Mouse (Mus musculus): Measurements from ENCODE around the gene Gm26741. TPM values are rescaled to one million over a fixed set of nuclear protein-coding genes. Genes with fewer than 3 reads are reported as not detected.
"Not testable (repeated sequence)": the region's sequence is repeated elsewhere in the genome, so short reads cannot be mapped to it uniquely, and the experiment has no call there.

The Gm26741 gene
- not detected in 2 replicates for polyA plus RNA-seq (2015; fragmentation: Nextera tagmentation; extraction: Ambion mirVana)

DNA sequence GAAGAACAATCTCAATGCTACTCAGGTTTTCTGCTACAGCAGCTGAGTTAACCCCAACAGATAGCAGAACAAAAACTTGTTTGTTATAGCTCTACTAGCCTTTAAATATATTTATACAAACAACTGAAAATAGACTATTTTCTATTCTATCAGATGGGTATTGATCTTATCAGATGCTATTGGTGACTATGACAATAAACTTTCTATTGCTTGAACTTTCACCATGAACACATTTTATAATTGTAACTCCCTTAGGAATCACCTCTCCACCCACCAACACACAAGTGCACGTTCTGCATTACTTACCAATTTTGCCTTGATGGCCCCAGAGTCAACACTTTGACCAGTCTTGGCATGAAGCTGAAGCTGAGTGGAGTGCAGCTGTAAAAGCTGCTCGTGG lies at the start of gene Gm26741:
Gene Gm26741 (plus strand): TSS at position 301 of the 400 bp plus-strand sequence.
- Histone ChIP-seq H3K27ac (replicated peaks) (no peak within 1 kb of the TSS), H3K9me3 (replicated peaks) (no peaks in the 10 kb centered on the region), H3K4me3 (replicated peaks) (no peak within 1 kb of the TSS), H3K4me1 (replicated peaks) (0 out of 2 replicates have a peak, but pooled peaks cover 2% of the 10 kb centered on the region), H3K36me3 (replicated peaks) (no peaks in the 10 kb centered on the region), H3K9ac (no peak within 1 kb of the TSS), H3K4me2 (no peak within 1 kb of the TSS), H3K27me3 (no peaks in the 10 kb centered on the region)
- WGBS (ENCODE audit: insufficient replicate concordance): 72% methylated on average over 2 of the region's 2 CpGs
- no peak for ATAC-seq (ENCODE audit: insufficient read depth)

DNA sequence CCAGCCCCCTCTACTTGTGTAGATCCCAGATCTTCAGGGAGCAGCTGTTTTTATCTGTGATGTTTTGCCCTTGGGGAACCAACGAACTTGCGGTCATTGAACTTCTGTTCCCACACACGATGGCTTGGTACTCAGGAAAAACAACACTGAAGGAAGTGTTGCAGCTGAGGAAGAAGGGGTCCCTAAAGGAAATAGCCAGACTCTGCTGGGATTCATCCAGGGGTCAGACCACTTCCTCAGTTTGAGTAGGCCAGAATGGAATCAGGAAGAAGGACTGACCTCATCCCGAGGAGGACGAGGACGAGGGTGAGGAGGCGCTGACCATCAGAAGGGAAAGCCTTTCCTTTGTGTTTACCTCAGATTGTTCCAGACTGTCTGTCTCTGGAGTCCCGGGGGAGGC lies 49.4 kb upstream of the Gm26741 start:
- Histone ChIP-seq H3K4me1 (replicated peaks) (no peaks in the 10 kb centered on the region), H3K9me3 (replicated peaks) (no peaks in the 10 kb centered on the region), H3K27ac (replicated peaks) (no peak overlapping the region), H3K4me2 (no peak overlapping the region), H3K4me3 (replicated peaks) (no peak overlapping the region), H3K27me3 (no peaks in the 10 kb centered on the region), H3K36me3 (replicated peaks) (0 out of 2 replicates have a peak, but pooled peaks cover 12% of the 10 kb centered on the region), H3K9ac (no peak overlapping the region)
- 40% methylated on average over 8 of the region's 8 CpGs for WGBS (ENCODE audit: insufficient replicate concordance)
- peak; percentile 51 for ATAC-seq (ENCODE audit: insufficient read depth)

DNA sequence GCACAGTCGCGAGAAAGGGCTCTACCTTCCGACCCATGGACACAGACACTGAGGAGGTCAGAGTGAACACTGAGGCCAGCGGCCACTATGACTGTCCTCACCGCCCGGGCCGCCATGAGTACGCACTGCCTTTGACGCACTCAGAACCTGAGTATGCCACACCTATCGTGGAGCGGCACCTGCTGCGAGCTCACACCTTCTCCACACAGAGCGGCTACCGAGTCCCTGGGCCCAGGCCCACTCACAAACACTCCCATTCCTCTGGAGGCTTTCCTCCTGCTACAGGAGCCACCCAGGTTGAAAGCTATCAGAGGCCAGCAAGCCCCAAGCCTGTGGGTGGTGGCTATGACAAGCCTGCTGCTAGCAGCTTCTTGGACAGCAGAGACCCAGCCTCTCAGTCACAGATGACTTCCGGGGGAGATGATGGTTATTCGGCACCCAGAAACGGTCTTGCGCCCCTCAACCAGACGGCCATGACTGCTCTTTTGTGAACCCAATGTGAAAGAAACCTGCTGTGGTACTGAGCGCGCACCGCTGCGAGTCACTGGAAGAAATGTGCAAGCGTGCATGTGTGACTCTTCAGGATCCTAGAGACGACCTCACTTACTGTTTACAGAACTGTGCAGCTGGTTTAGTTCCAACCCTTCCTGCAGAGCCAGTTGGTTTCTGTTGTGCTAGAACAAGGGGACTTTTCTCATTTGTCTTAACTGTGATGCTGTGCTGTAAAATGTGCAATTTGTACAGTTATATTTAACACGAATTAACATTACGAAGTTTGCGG lies 38.9 kb upstream of the Gm26741 start:
- H3K4me2 ChIP-seq: no peak overlapping the region
- no peak overlapping the region for H3K27ac ChIP-seq (replicated peaks)
- 0 out of 2 replicates have a peak, but pooled peaks cover 6% of the 10 kb centered on the region for H3K36me3 ChIP-seq (replicated peaks)
- H3K4me1 ChIP-seq (replicated peaks): no peaks in the 10 kb centered on the region
- no peaks in the 10 kb centered on the region for H3K27me3 ChIP-seq
- 81% methylated on average over 28 of the region's 28 CpGs for WGBS (ENCODE audit: insufficient replicate concordance)
- no peak for ATAC-seq (ENCODE audit: insufficient read depth)
- no peak overlapping the region for H3K4me3 ChIP-seq (replicated peaks)
- no peaks in the 10 kb centered on the region for H3K9me3 ChIP-seq (replicated peaks)
- H3K9ac ChIP-seq: no peak overlapping the region

DNA sequence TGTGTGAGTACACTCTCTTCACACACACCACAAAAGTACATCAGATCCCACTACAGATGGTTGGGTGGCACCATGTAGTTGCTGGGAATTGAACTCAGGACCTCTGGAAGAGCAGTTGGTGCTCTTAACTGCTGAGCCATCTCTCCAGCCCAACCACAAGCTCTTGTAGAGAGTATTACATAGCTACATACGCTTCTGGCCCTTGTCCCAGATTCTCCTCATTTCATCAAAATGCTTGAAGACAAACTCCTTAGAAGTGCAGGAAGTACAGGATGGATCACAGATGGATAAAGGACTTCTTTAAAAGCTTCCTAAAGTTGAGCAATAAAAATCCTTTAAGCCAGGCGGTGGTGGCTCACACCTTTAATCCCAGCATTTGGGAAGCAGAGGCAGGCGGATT lies 36.6 kb upstream of the Gm26741 start:
- H3K27ac ChIP-seq (replicated peaks): no peak overlapping the region
- H3K4me3 ChIP-seq (replicated peaks): no peak overlapping the region
- 65% methylated on average over 3 of the region's 3 CpGs for WGBS (ENCODE audit: insufficient replicate concordance)
- ATAC-seq (ENCODE audit: insufficient read depth): no peak
- no peaks in the 10 kb centered on the region for H3K9me3 ChIP-seq (replicated peaks)
- H3K27me3 ChIP-seq: no peaks in the 10 kb centered on the region
- H3K9ac ChIP-seq: no peak overlapping the region
- H3K4me1 ChIP-seq (replicated peaks): no peaks in the 10 kb centered on the region
- H3K4me2 ChIP-seq: no peak overlapping the region
- H3K36me3 ChIP-seq (replicated peaks): 0 out of 2 replicates have a peak, but pooled peaks cover 6% of the 10 kb centered on the region

DNA sequence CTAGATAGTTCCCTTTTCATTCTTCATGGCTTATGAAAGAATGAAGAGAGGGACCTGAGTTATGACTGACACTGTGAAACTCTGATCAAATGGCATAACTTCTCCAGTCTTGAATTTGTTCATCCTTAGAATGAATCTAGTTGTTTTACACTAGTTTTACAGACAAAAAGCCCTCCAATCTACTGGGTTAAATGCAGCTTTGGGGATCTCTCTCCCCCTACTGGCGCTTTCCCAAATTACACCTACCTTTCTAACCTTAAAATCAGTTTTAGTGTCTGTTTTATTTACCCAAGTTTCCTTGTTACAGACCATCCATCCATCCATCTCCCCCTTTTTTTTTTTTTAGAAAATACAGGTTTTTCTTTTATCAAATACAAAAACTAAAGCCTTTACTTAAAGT lies 27.6 kb upstream of the Gm26741 start:
- Histone ChIP-seq H3K4me3 (replicated peaks) (no peak overlapping the region), H3K36me3 (replicated peaks) (no peaks in the 10 kb centered on the region), H3K27me3 (no peaks in the 10 kb centered on the region), H3K4me2 (no peak overlapping the region), H3K27ac (replicated peaks) (no peak overlapping the region), H3K9me3 (replicated peaks) (no peaks in the 10 kb centered on the region), H3K4me1 (replicated peaks) (no peaks in the 10 kb centered on the region), H3K9ac (no peak overlapping the region)
- WGBS (ENCODE audit: insufficient replicate concordance): 0% methylated on average over 1 of the region's 1 CpGs
- no peak for ATAC-seq (ENCODE audit: insufficient read depth)

DNA sequence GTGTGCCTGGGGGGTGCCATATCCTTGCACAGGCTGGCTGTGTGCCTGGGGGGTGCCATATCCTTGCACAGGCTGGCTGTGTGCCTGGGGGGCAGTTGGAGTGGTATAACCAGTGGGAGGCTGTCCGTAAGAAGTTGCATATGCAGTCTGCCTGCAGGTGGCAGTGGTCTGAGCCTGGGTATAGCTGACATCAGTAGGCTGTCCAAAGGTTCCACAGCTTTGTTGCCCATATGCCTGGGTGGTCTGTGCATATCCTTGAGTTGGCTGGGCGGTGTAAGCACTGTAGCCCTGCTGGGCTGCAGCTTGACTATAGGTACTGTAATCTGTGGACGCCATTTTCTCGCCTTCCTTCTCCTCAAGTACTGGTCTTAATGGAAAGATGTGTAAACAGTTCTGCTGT lies 15.2 kb upstream of the Gm26741 start:
- not testable (repeated sequence) for H3K27me3 ChIP-seq; H3K4me2 ChIP-seq; H3K27ac ChIP-seq (replicated peaks); H3K9ac ChIP-seq; H3K4me1 ChIP-seq (replicated peaks); H3K4me3 ChIP-seq (replicated peaks); H3K9me3 ChIP-seq (replicated peaks); ATAC-seq (ENCODE audit: insufficient read depth)
- H3K36me3 ChIP-seq (replicated peaks): peaks cover 32% of the 10 kb centered on the region
- WGBS (ENCODE audit: insufficient replicate concordance): 77% methylated on average over 4 of the region's 4 CpGs

DNA sequence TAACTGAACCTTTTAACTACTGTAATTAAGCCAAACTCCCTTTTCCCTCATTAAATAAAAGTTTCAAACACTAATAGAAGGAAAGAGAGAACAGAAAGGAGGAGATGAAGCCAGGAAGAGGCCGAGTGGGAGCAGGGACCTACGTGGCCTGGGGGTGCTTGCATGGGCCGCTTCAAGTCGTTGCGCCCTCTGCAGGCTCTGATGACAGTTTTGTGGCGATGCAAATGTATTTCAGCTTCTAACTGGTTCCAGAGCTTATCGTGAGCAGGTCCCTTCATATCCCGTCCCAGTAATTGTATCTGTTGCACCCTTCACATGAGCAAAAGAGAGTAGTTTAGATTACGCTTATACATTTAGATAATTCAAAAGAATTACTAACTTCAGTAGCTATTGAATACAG lies 5.4 kb upstream of the Gm26741 start:
- no peak for ATAC-seq (ENCODE audit: insufficient read depth)
- no peak overlapping the region for H3K9ac ChIP-seq
- no peak overlapping the region for H3K27ac ChIP-seq (replicated peaks)
- H3K36me3 ChIP-seq (replicated peaks): peaks cover 26% of the 10 kb centered on the region
- H3K4me3 ChIP-seq (replicated peaks): no peak overlapping the region
- no peaks in the 10 kb centered on the region for H3K4me1 ChIP-seq (replicated peaks)
- H3K27me3 ChIP-seq: no peaks in the 10 kb centered on the region
- no peaks in the 10 kb centered on the region for H3K9me3 ChIP-seq (replicated peaks)
- WGBS (ENCODE audit: insufficient replicate concordance): 70% methylated on average over 9 of the region's 9 CpGs
- H3K4me2 ChIP-seq: no peak overlapping the region

DNA sequence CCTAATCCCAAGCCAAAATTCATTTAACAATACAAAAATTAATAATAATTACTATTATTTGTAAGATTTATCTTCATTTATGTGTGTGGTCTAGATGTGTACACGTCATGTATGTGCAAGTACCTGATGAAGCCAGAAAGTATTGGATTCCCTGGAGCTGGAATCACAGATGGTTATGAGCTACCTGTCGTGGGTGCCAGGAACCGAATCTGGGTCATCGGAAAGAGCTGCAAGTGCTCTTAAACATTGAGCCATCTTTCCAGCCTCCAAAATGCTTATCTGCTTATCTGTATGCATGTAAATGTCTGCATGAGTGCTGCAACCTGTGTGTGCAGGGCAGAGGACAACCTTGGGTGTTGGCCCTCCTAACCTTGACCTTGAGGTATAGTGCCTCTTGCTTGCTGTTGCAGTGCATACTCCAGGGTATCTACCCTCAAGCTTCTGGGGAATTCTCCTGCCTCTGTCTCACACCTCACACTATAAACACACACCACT lies 1.7 kb downstream of the Gm26741 start:
- no peak for ATAC-seq (ENCODE audit: insufficient read depth)
- Histone ChIP-seq H3K4me3 (replicated peaks) (no peak overlapping the region), H3K9ac (no peak overlapping the region), H3K9me3 (replicated peaks) (no peaks in the 10 kb centered on the region), H3K4me2 (no peak overlapping the region), H3K27me3 (no peaks in the 10 kb centered on the region), H3K27ac (replicated peaks) (no peak overlapping the region), H3K36me3 (replicated peaks) (no peaks in the 10 kb centered on the region), H3K4me1 (replicated peaks) (0 out of 2 replicates have a peak, but pooled peaks cover 2% of the 10 kb centered on the region)
- WGBS (ENCODE audit: insufficient replicate concordance): 78% methylated on average over 4 of the region's 4 CpGs

DNA sequence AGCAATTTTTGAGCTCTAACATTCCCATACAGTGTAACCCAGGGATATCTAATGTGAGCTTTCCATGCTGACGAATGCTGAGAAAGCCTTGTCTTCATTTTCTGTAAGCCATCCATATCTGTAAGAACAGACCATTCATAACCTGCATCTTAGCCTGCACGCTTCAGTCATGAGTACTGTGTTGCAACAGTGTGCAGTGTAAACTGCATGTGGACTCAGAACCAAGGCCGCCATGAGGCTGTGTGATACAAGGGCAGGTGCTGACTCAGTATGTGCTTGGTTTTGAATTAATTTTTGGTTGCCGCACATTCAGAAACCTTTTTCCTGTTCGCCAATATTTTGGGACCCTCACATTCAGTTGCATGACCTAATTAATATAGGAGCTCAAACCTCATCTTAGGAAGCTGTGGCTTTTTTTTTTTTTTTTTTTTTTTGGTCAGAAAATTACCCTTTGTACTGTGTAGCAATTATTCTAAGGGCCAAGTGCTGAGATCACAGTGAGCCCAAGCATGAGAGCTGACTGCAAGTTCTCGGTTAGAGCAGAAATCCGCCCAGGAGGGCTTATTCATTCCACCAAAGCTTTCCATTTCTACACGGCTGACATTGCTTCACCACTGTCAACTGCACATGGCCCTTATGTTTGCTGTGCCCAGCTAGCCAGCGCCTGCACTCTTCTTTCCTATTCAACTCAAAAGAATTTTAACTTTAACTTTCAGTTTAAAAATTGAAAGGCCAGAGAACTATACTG lies 2.5 kb downstream of the Gm26741 start:
- no peak; the same call in 1 of the 2 replicates for ATAC-seq (ENCODE audit: insufficient read depth)
- peak overlapping the region; percentile 34; the same call in 1 of the 2 replicates for H3K27ac ChIP-seq (replicated peaks)
- no peak overlapping the region for H3K4me2 ChIP-seq
- H3K4me3 ChIP-seq (replicated peaks): no peak overlapping the region
- 0 out of 2 replicates have a peak, but pooled peaks cover 2% of the 10 kb centered on the region for H3K4me1 ChIP-seq (replicated peaks)
- H3K9me3 ChIP-seq (replicated peaks): no peaks in the 10 kb centered on the region
- no peaks in the 10 kb centered on the region for H3K27me3 ChIP-seq
- H3K36me3 ChIP-seq (replicated peaks): no peaks in the 10 kb centered on the region
- H3K9ac ChIP-seq: no peak overlapping the region
- WGBS (ENCODE audit: insufficient replicate concordance): 71% methylated on average over 9 of the region's 9 CpGs

DNA sequence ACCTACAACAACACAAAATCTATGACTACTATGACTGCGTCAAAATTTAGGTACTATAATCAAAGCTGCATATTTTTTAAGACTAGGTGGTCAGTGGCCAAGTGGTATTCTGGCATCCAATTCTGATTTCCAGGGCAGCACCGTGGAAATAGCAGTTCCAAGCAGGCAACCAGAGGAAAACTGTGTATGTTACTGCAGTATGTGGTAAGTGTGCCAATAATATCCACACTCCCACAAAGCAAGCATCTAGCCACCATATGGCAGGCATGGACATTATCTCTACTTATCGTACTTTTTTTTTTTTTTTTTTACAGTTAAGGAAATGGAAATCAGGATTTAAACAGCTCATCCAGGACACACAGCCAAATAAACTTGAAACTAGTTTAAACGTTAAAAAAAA lies 9.8 kb downstream of the Gm26741 start:
- no peaks in the 10 kb centered on the region for H3K36me3 ChIP-seq (replicated peaks)
- whole genome bisulfite sequencing (ENCODE audit: insufficient replicate concordance): 72% methylated on average over 4 of the region's 4 CpGs
- no peak overlapping the region for H3K27ac ChIP-seq (replicated peaks)
- H3K27me3 ChIP-seq: no peaks in the 10 kb centered on the region
- ATAC-seq (ENCODE audit: insufficient read depth): no peak
- H3K4me3 ChIP-seq (replicated peaks): no peak overlapping the region
- no peaks in the 10 kb centered on the region for H3K4me1 ChIP-seq (replicated peaks)
- no peaks in the 10 kb centered on the region for H3K9me3 ChIP-seq (replicated peaks)
- no peak overlapping the region for H3K9ac ChIP-seq
- H3K4me2 ChIP-seq: no peak overlapping the region

DNA sequence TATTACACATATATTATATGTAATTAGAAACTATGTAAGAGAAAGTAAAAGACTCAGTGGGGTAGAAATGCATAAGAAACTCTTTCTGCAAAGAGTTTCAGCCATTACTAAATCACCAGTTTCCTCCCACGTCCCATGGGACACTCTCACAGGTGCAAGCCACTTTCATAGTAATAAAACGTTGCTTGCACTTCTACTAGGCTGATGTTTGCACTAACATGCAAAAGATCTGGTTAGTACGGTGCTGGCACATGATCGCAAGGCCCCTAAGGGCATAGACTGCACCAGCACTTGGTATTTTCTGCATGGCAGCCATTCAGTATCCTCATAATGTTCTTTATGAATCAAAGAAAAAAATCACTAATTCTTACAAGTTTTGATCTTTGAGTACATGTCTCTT lies 15.3 kb downstream of the Gm26741 start:
- no peak for ATAC-seq (ENCODE audit: insufficient read depth)
- Histone ChIP-seq H3K9ac (no peak overlapping the region), H3K27ac (replicated peaks) (no peak overlapping the region)

More for the DNA sequence above, 15.3 kb downstream of the Gm26741 start:
- Histone ChIP-seq H3K27me3 (no peaks in the 10 kb centered on the region), H3K36me3 (replicated peaks) (no peaks in the 10 kb centered on the region), H3K9me3 (replicated peaks) (no peaks in the 10 kb centered on the region), H3K4me2 (no peak overlapping the region), H3K4me3 (replicated peaks) (no peak overlapping the region), H3K4me1 (replicated peaks) (peaks cover 11% of the 10 kb centered on the region)
- 65% methylated on average over 4 of the region's 4 CpGs for WGBS (ENCODE audit: insufficient replicate concordance)
